Mouse (Mus musculus) stomach, embryonic 14.5 days (tissue): ENCODE data around the gene Mettl1. TPM values are rescaled to one million over a fixed set of nuclear protein-coding genes. Genes with fewer than 3 reads are reported as not detected.

ENCODE experiments used
- ATAC-seq: fragments of 200-750 bp; cut with Nextera tagmentation; 2 replicates; pipeline ENCODE4 v1.8.0; 2017; ENCODE audit warnings: low read depth, moderate TSS enrichment; ENCODE audit not compliant: insufficient number of reproducible peaks, insufficient read depth, low FRiP score
- H3K27ac ChIP-seq: fragments of 300-500 bp; sonication (generic); 2 replicates; pipeline ENCODE4 v1.5.1; 2014; ENCODE audit warnings: mild to moderate bottlenecking, low read length, moderate library complexity, mixed read lengths
- H3K27me3 ChIP-seq: fragments of 300-500 bp; sonication (generic); 2 replicates; pipeline ENCODE4 v1.6.1; 2014; ENCODE audit warnings: low read length, control low read depth, mixed read lengths; ENCODE audit not compliant: control insufficient read depth, insufficient read depth
- H3K36me3 ChIP-seq: fragments of 300-500 bp; sonication (generic); 2 replicates; pipeline ENCODE4 v1.6.1; 2014; ENCODE audit warnings: mild to moderate bottlenecking, control low read depth, low read length, moderate library complexity, mixed read lengths; ENCODE audit not compliant: control insufficient read depth, insufficient read depth
- H3K4me1 ChIP-seq: fragments of 300-500 bp; sonication (generic); 2 replicates; pipeline ENCODE4 v1.6.1; 2014; ENCODE audit warnings: low read length, control low read depth, mixed read lengths; ENCODE audit not compliant: control insufficient read depth, insufficient read depth
- H3K4me2 ChIP-seq: fragments of 300-500 bp; sonication (generic); replicated peaks from 2 replicates; pipeline ENCODE4 v1.6.1; 2014; ENCODE audit warnings: low read depth, low read length, control low read depth
- H3K4me3 ChIP-seq: fragments of 300-500 bp; sonication (generic); 2 replicates; pipeline ENCODE4 v1.5.1; 2014; ENCODE audit warnings: low read depth, low read length, control low read depth
- H3K9ac ChIP-seq: fragments of 300-500 bp; sonication (generic); replicated peaks from 2 replicates; pipeline ENCODE4 v1.6.1; 2014; ENCODE audit warnings: low read depth, mild to moderate bottlenecking, control low read depth, low read length, moderate library complexity, mixed read lengths
- H3K9me3 ChIP-seq: fragments of 300-500 bp; sonication (generic); 2 replicates; pipeline ENCODE4 v1.6.1; 2016; ENCODE audit warnings: low read depth, low read length, control low read depth; ENCODE audit not compliant: control insufficient read depth
- WGBS: fragments of 180-500 bp; shearing (Covaris S2); extraction: QIAGEN DNeasy Blood & Tissue Kit; methylation state at CpG from one replicate; pipeline ENCODE4 v1.1.7; 2014; 5-methylcytosine and 5-hydroxymethylcytosine counted together
- polyA plus RNA-seq: library from polyadenylated mRNA; unstranded; fragments of >200 nt; fragmentation: Nextera tagmentation; extraction: Ambion mirVana; gene quantifications from 2 replicates; pipeline ENCODE4 v1.2.1, GENCODE M21; 2014

Gene Mettl1
- polyA plus RNA-seq, 1 experiment from 2014 or later = 65.5 TPM

- peaks cover 40% of the 10 kb centered on the region for H3K27me3 ChIP-seq
- 4% methylated on average over 52 of the region's 70 CpGs for WGBS
- ATAC-seq = no peak
Observed at GRCm38 (mm10) chr10:127079665-127080391, 38.6 kb downstream of the Mettl1 start.

GRCm38 (mm10) chr10:127080901-127081780 lies 39.9 kb downstream of the Mettl1 start:
- H3K36me3 ChIP-seq = no peaks in the 10 kb centered on the region
- H3K27ac ChIP-seq = no peak overlapping the region
- peak overlapping the region; percentile 22 for H3K4me3 ChIP-seq
- H3K4me2 ChIP-seq = peak overlapping the region; percentile 40
- H3K9ac ChIP-seq = no peak overlapping the region
- H3K9me3 ChIP-seq = no peaks in the 10 kb centered on the region
- ATAC-seq = no peak
- peaks cover 22% of the 10 kb centered on the region for H3K4me1 ChIP-seq
- WGBS = 4% methylated on average over 48 of the region's 48 CpGs
- H3K27me3 ChIP-seq = peaks cover 40% of the 10 kb centered on the region

More at GRCm38 (mm10) chr10:127079665-127080391, 38.6 kb downstream of the Mettl1 start:
- H3K4me3 ChIP-seq = peak overlapping the region; percentile 44
- H3K36me3 ChIP-seq = no peaks in the 10 kb centered on the region
- H3K4me2 ChIP-seq = peak overlapping the region; percentile 97
- H3K4me1 ChIP-seq = peaks cover 22% of the 10 kb centered on the region
- H3K9ac ChIP-seq = peak overlapping the region; percentile 19; the same call in 1 of the 2 replicates
- no peaks in the 10 kb centered on the region for H3K9me3 ChIP-seq
- H3K27ac ChIP-seq = no peak overlapping the region

- Histone ChIP-seq H3K9me3 (no peaks in the 10 kb centered on the region), H3K27me3 (peaks cover 40% of the 10 kb centered on the region), H3K4me3 (no peak overlapping the region), H3K4me1 (peaks cover 22% of the 10 kb centered on the region), H3K27ac (no peak overlapping the region), H3K4me2 (peak overlapping the region; percentile 40; the same call in 1 of the 2 replicates), H3K9ac (no peak overlapping the region), H3K36me3 (no peaks in the 10 kb centered on the region)
- ATAC-seq = no peak
- 30% methylated on average over 8 of the region's 8 CpGs for WGBS
Observed at GRCm38 (mm10) chr10:127081996-127082620, 40.9 kb downstream of the Mettl1 start.

- ATAC-seq = no peak
- Histone ChIP-seq H3K4me3 (no peak overlapping the region), H3K36me3 (no peaks in the 10 kb centered on the region), H3K27ac (no peak overlapping the region), H3K4me1 (peaks cover 22% of the 10 kb centered on the region), H3K9ac (no peak overlapping the region), H3K4me2 (no peak overlapping the region), H3K9me3 (no peaks in the 10 kb centered on the region), H3K27me3 (peaks cover 29% of the 10 kb centered on the region)
- WGBS = 24% methylated on average over 8 of the region's 8 CpGs
Observed at GRCm38 (mm10) chr10:127083292-127083914, 42.2 kb downstream of the Mettl1 start.

- 36% methylated on average over 5 of the region's 5 CpGs for WGBS
- no peak for ATAC-seq
- no peak overlapping the region for H3K9ac ChIP-seq
- H3K4me1 ChIP-seq = peaks cover 22% of the 10 kb centered on the region
- peaks cover 29% of the 10 kb centered on the region for H3K27me3 ChIP-seq
- H3K4me2 ChIP-seq = no peak overlapping the region
- no peaks in the 10 kb centered on the region for H3K9me3 ChIP-seq
- H3K36me3 ChIP-seq = no peaks in the 10 kb centered on the region
- no peak overlapping the region for H3K4me3 ChIP-seq
- H3K27ac ChIP-seq = no peak overlapping the region
Observed at GRCm38 (mm10) chr10:127083915-127084306, 42.7 kb downstream of the Mettl1 start.

- no peak overlapping the region for H3K27ac ChIP-seq
- no peaks in the 10 kb centered on the region for H3K36me3 ChIP-seq
- no peak overlapping the region for H3K4me3 ChIP-seq
- WGBS = 81% methylated on average over 9 of the region's 9 CpGs
- no peak for ATAC-seq
- no peak overlapping the region for H3K4me2 ChIP-seq
- no peak overlapping the region for H3K9ac ChIP-seq
- H3K4me1 ChIP-seq = peaks cover 13% of the 10 kb centered on the region
- H3K27me3 ChIP-seq = peaks cover 30% of the 10 kb centered on the region
- no peaks in the 10 kb centered on the region for H3K9me3 ChIP-seq
Observed at GRCm38 (mm10) chr10:127085052-127085451, 43.8 kb downstream of the Mettl1 start.

GRCm38 (mm10) chr10:127085633-127086032 lies 44.4 kb downstream of the Mettl1 start:
- WGBS = 68% methylated on average over 6 of the region's 6 CpGs
- peaks cover 30% of the 10 kb centered on the region for H3K27me3 ChIP-seq
- no peaks in the 10 kb centered on the region for H3K36me3 ChIP-seq
- H3K27ac ChIP-seq = no peak overlapping the region
- H3K4me2 ChIP-seq = no peak overlapping the region
- no peaks in the 10 kb centered on the region for H3K9me3 ChIP-seq
- H3K4me3 ChIP-seq = no peak overlapping the region
- H3K9ac ChIP-seq = no peak overlapping the region
- ATAC-seq = no peak
- peaks cover 12% of the 10 kb centered on the region for H3K4me1 ChIP-seq
